9 mouse cellular contexts compared by ENCODE assay signal in genomic region chr11:97468639-97469287, GRCm38 (mm10). TPM values are rescaled to one million over a fixed set of nuclear protein-coding genes. Genes with fewer than 3 reads are reported as not detected.
DNase-seq lines count a peak whose midpoint lies in the region; ATAC-seq and TF ChIP-seq lines count a peak whose summit lies in the region.
"Had no signal": no experiment of that assay in that cellular context is flagged by ENCODE, and none has a peak within 500 bp of the region (broad histone marks: within the 10 kb centered on the region; RNA-seq: fewer than 3 reads in every experiment).

No protein-coding gene starts in this region.

- H3K27ac ChIP-seq in forebrain, embryonic 16.5 days (ENCODE audit: low read length): no peak overlapping the region
- H3K27ac ChIP-seq in lung, embryonic 15.5 days: no peak overlapping the region

- H3K9ac ChIP-seq in forebrain, embryonic 16.5 days (replicated peaks; ENCODE audit: low read depth, low read length): no peak overlapping the region
- H3K9ac ChIP-seq in lung, embryonic 15.5 days: no peak overlapping the region

- 38% methylated on average over 14 of the region's 14 CpGs for WGBS in forebrain, embryonic 16.5 days
- 52% methylated on average over 14 of the region's 14 CpGs for WGBS in lung, embryonic 15.5 days

- no peaks in the 10 kb centered on the region for H3K27me3 ChIP-seq in G1E (ENCODE audit: insufficient read depth, low read length)
- H3K27me3 ChIP-seq in forebrain, embryonic 16.5 days (replicated peaks; ENCODE audit: control insufficient read depth, insufficient read depth, low read length): no peaks in the 10 kb centered on the region
- H3K27me3 ChIP-seq in lung, embryonic 15.5 days: no peaks in the 10 kb centered on the region
- H3K27me3 ChIP-seq: megakaryocyte, embryonic 14.5 days had no signal

- H3K4me2 ChIP-seq in forebrain, embryonic 16.5 days (ENCODE audit: low read length): no peak overlapping the region
- H3K4me2 ChIP-seq in lung, embryonic 15.5 days: no peak overlapping the region

- no peak for ATAC-seq in G1E (ENCODE audit: extremely low read depth, insufficient number of reproducible peaks, low FRiP score, poor library complexity, severe bottlenecking)
- ATAC-seq in forebrain, embryonic 16.5 days: peak; percentile 64; the same call in 1 of the 2 replicates
- peak; percentile 57 for ATAC-seq in lung, embryonic 15.5 days (ENCODE audit: borderline replicate concordance, extremely low read depth, low FRiP score, low TSS enrichment)

- no peaks in the 10 kb centered on the region for H3K9me3 ChIP-seq in G1E (replicated peaks)
- H3K9me3 ChIP-seq in forebrain, embryonic 16.5 days (ENCODE audit: control insufficient read depth, low read length): no peaks in the 10 kb centered on the region
- H3K9me3 ChIP-seq in lung, embryonic 15.5 days: no peaks in the 10 kb centered on the region
- H3K9me3 ChIP-seq: megakaryocyte, embryonic 14.5 days had no signal

- intact Hi-C loops in heart, postnatal 36 days (cut with DNase I): loop anchor here (1.0 to 2.0 kb wide), 4 partner anchors 18 to 108 kb away; no protein-coding TSS in a partner anchor

- H3K36me3 ChIP-seq in G1E (replicated peaks): peaks cover 83% of the 10 kb centered on the region
- peaks cover 11% of the 10 kb centered on the region for H3K36me3 ChIP-seq in forebrain, embryonic 16.5 days (ENCODE audit: control insufficient read depth, insufficient read depth)
- peaks cover 79% of the 10 kb centered on the region for H3K36me3 ChIP-seq in lung, embryonic 15.5 days

- H3K4me1 ChIP-seq in G1E (ENCODE audit: insufficient read depth, low read depth, low read length): peaks cover 8% of the 10 kb centered on the region
- no peaks in the 10 kb centered on the region for H3K4me1 ChIP-seq in forebrain, embryonic 16.5 days (replicated peaks; ENCODE audit: control insufficient read depth, insufficient read depth, low read length)
- H3K4me1 ChIP-seq in lung, embryonic 15.5 days: no peaks in the 10 kb centered on the region

- peak; percentile 91 for TF ChIP-seq CTCF in G1E (IDR thresholded peaks at IDR 0.05; ENCODE audit: low read depth, low read length)

- no peak overlapping the region for H3K4me3 ChIP-seq in G1E (ENCODE audit: low read depth, low read length)
- H3K4me3 ChIP-seq in forebrain, embryonic 16.5 days (replicated peaks; ENCODE audit: low read length): no peak overlapping the region
- no peak overlapping the region for H3K4me3 ChIP-seq in lung, embryonic 15.5 days
- H3K4me3 ChIP-seq: megakaryocyte, embryonic 14.5 days had no signal

- DNase-seq in G1E (ENCODE audit: low spot score): peak; percentile 78
- peak; percentile 85 for DNase-seq in cerebellum, adult 11-12 months
- DNase-seq in heart, postnatal 36 days: peak; percentile 86 to 91
- peak; percentile 51 to 89 for DNase-seq in layer of hippocampus, adult 18-20 months (ENCODE audit: low spot score in 2 of 2)
- DNase-seq in ovary, postnatal 14 days (ENCODE audit: low spot score): peak; percentile 85
- peak; percentile 88 for DNase-seq in thymus, postnatal 0 days (ENCODE audit: low spot score)

RNA-seq across cellular contexts. Expression of gene 4933428G20Rik, which starts 31.4 kb away (rescaled TPM):
- not detected in 2 replicates for total RNA-seq in G1E (2014; fragmentation: Nextera tagmentation)
- total RNA-seq in G1E (2017): not detected in 2 replicates
- polyA plus RNA-seq in G1E (2012): not detected in 2 replicates
- polyA plus RNA-seq in forebrain, embryonic 16.5 days (2015; fragmentation: Nextera tagmentation; extraction: Ambion mirVana): 0.29 and 1.2 TPM in 2 replicates
- not detected for total RNA-seq in heart, postnatal 36 days (2021)
- total RNA-seq in layer of hippocampus, adult 18-20 months (2021): not detected
- polyA plus RNA-seq in lung, embryonic 15.5 days (2015; fragmentation: Nextera tagmentation; extraction: Ambion mirVana): 0.70 and 0.87 TPM in 2 replicates
- polyA plus RNA-seq in thymus, postnatal 0 days (2015; fragmentation: Nextera tagmentation; extraction: Ambion mirVana): 0.09 and 0.12 TPM in 2 replicates

RNA-seq across cellular contexts. Expression of gene Arhgap23, which starts 53.4 kb away (rescaled TPM):
- total RNA-seq in G1E (2014; fragmentation: Nextera tagmentation) (8.5 and 17.9 TPM in 2 replicates), G1E (2017) (2.4 and 4.4 TPM in 2 replicates)
- polyA plus RNA-seq in G1E (2012): 18.6 and 21.9 TPM in 2 replicates
- polyA plus RNA-seq in forebrain, embryonic 16.5 days (2015; fragmentation: Nextera tagmentation; extraction: Ambion mirVana): 6.9 and 7.5 TPM in 2 replicates
- total RNA-seq in heart, postnatal 36 days (2021): 10 to 100 TPM; 16.0 to 18.0 TPM
- 10 to 100 TPM; 79.8 to 88.1 TPM for total RNA-seq in layer of hippocampus, adult 18-20 months (2021)
- 7.0 and 7.4 TPM in 2 replicates for polyA plus RNA-seq in lung, embryonic 15.5 days (2015; fragmentation: Nextera tagmentation; extraction: Ambion mirVana)
- 1.6 and 2.9 TPM in 2 replicates for polyA plus RNA-seq in thymus, postnatal 0 days (2015; fragmentation: Nextera tagmentation; extraction: Ambion mirVana)
